Mouse (Mus musculus) gastrocnemius, adult 2 months (tissue): Measurements from ENCODE around the gene Krt90. TPM values are rescaled to one million over a fixed set of nuclear protein-coding genes. Genes with fewer than 3 reads are reported as not detected.
"Not testable (repeated sequence)": the region's sequence is repeated elsewhere in the genome, so short reads cannot be mapped to it uniquely, and the experiment has no call there.

Experiments
- DNase-seq: peaks from one replicate; pipeline ENCODE4 v3.0.0; 2022
- H3K27ac ChIP-seq: fragments of 200-600 bp; 2 replicates; pipeline ENCODE4 v1.8.1; 2022; ENCODE audit warnings: mild to moderate bottlenecking
- H3K4me3 ChIP-seq: fragments of 200-600 bp; 2 replicates; pipeline ENCODE4 v1.8.1; 2022; ENCODE audit warnings: mild to moderate bottlenecking, moderate library complexity
- CTCF ChIP-seq: fragments of 200-600 bp; IDR thresholded peaks from 2 replicates; pipeline ENCODE4 v1.8.1; 2022; ENCODE audit warnings: antibody characterized with exemption, mild to moderate bottlenecking, moderate library complexity
- intact Hi-C: fragments of 180-260 bp; cut with DNase I; formaldehyde crosslinking; loops from one replicate; pipeline ENCODE4 v1.15.1; 2025
- microRNA-seq: library from miRNA; unstranded; fragments of <30 nt; microRNA quantifications from one replicate; pipeline ENCODE4 v1.2.0, GENCODE M21; 2021
- total RNA-seq, 2 experiments: library from RNA; stranded (reverse); gene quantifications; 2 replicates each; pipeline ENCODE4 v1.2.3; 2021

Gene Krt90
- total RNA-seq, 2 experiments from 2014 or later: not detected

- intact Hi-C loops: no loop called here
- no peak for TF ChIP-seq CTCF
- H3K27ac ChIP-seq: no peak overlapping the region
- no peak for DNase-seq
- H3K4me3 ChIP-seq: no peak overlapping the region
Measured at GRCm38 (mm10) chr15:101544478-101544877, 18.3 kb downstream of the Krt90 start.

GRCm38 (mm10) chr15:101542543-101542942, 20.2 kb downstream of the Krt90 start:
- intact Hi-C loops: no loop called here
- H3K4me3 ChIP-seq: no peak overlapping the region
- DNase-seq: no peak
- TF ChIP-seq CTCF: no peak
- no peak overlapping the region for H3K27ac ChIP-seq

- no peak for TF ChIP-seq CTCF
- Histone ChIP-seq H3K27ac (no peak overlapping the region), H3K4me3 (no peak overlapping the region)
- no peak for DNase-seq
- intact Hi-C loops: no loop called here
Measured at GRCm38 (mm10) chr15:101538580-101538900, 24.2 kb downstream of the Krt90 start.

GRCm38 (mm10) chr15:101537864-101538579, 24.7 kb downstream of the Krt90 start:
- intact Hi-C loops: no loop called here
- Histone ChIP-seq H3K27ac (no peak overlapping the region), H3K4me3 (no peak overlapping the region)
- DNase-seq: no peak
- TF ChIP-seq CTCF: peak; percentile 13; the same call in 1 of the 2 replicates

DNA sequence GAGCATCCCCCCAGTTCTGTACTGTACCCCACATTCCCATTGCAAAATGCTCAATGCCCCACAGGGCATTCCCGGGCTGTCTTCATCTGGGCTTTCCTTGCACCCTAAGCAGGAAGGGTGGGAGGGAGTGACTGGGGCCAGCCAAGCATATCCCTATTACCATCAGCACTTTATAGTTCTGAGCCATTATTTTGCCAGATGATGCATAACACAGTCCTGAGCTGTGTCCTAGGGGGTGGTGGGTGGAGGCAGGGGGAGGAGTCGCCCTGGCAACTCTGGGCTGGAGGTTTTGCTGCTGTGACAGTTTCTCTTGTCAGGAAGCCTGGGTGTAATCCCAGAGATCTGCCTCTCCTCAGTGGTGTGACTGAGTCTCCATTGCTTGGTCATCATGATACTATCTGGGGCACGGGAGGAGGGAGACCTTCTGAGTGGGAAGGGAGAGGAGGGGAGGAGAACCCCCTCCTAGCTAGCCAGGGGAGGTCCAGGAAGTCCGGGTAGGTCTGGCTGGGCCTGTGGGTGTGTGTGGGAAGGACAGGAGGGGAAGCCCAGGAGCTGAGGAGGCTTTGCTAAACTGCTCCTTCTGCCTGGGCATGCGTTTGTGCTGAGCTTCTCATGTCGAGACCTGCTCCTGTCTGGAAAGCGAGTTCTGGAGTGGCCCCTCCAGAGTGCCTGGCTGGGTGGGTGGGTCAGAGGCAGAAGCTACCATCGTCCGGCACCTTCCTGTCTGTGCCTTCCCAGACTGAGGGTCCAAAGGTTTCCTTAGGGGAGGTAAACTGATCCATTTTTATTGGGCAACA, 26.5 kb downstream of the Krt90 start:
- Histone ChIP-seq H3K27ac (no peak overlapping the region), H3K4me3 (no peak overlapping the region)
- no peak for TF ChIP-seq CTCF
- no peak for DNase-seq
- intact Hi-C loops: no loop called here

DNA sequence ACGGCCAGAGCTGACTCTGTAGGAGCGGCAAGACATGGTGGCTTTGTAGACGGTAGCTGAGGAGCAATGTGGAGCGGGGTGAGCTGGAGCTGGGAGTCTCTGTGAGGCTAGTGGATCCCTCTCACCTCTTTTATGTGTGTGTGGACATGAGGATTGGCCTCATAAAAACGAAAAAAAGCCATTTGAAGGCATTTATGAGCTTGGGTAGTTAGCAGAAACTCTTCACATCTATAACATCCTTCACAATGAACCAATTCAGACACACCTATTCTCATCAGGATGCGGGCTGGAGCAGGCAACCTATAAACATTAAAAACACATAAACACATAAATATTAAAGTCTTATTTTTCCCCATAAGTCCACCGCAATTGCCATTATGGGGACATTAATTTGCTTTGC, 30.0 kb downstream of the Krt90 start, which contains the start of gene Krt84:
TSS of gene Krt84 (minus strand) at position 101 of the 400 bp plus-strand sequence.
- intact Hi-C loops: no loop called here
- no peak within 1 kb of the TSS for H3K27ac ChIP-seq
- no peak for TF ChIP-seq CTCF
- H3K4me3 ChIP-seq: no peak within 1 kb of the TSS
- no peak for DNase-seq

DNA sequence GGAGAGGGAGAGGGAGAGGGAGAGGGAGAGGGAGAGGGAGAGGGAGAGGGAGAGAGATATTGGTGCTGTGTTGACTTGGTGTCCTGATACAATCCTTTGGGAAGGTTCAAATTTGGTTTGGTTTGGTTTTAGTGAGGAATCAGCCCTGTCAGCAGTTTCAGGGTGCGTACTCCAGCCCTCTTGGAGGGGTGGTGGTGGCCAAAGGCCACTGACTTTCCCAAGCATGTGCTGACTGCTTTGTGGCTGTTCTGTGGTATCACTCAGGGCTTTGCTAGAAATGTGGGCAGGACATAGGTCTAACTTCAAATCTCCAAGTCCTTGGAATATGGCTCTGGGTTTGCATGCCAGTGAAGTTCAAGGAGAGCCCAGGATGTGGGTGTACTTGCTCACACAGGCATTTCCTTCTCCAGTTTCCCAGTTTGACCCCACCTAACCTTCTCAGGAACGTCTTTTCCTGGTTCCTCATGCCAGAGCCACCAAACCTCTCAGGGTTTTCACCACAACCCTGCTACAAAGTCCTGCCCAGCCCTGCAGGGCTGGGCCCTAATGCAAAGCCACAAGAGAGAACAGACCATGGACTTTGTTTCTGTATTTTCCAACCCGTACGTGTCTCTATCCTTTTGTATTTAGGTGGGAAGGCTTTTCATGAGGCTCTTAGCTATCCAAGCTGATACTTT, 40.1 kb downstream of the Krt90 start:
- Histone ChIP-seq H3K27ac (no peak overlapping the region), H3K4me3 (no peak overlapping the region)
- intact Hi-C loops: no loop called here
- DNase-seq: no peak
- TF ChIP-seq CTCF: no peak

DNA sequence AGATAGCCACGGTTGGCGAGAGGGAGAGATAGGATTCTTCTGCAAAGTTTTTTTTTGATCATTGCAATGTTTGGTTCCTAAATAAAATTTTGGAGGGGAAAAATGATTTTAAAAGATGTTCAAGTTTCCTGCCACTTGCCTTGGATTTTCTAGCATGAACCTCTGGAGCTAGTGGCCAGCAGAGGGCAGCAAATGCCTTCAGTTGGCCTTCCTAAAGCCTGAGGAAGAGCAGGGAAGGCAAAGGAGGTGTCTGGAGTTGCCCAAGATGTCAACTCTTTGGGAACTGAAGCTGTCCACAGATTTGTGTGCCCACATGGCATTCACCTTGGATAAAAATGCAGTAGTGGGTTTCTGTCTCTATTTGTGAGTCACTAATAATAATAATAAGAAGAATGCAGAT, 43.0 kb downstream of the Krt90 start:
- no peak overlapping the region for H3K27ac ChIP-seq
- intact Hi-C loops: loop anchor here (1.0 to 2.0 kb wide), 4 partner anchors 179 to 545 kb away; no protein-coding TSS in a partner anchor
- no peak overlapping the region for H3K4me3 ChIP-seq
- DNase-seq: peak; percentile 83
- peak; percentile 93 for TF ChIP-seq CTCF

- H3K27ac ChIP-seq, intact Hi-C loops, H3K4me3 ChIP-seq, DNase-seq: not testable (repeated sequence)
Measured at GRCm38 (mm10) chr15:101517161-101517560, 45.6 kb downstream of the Krt90 start, which contains the start of gene Gm49425. Gm49425 (minus strand) TSS chr15:101517261.

DNA sequence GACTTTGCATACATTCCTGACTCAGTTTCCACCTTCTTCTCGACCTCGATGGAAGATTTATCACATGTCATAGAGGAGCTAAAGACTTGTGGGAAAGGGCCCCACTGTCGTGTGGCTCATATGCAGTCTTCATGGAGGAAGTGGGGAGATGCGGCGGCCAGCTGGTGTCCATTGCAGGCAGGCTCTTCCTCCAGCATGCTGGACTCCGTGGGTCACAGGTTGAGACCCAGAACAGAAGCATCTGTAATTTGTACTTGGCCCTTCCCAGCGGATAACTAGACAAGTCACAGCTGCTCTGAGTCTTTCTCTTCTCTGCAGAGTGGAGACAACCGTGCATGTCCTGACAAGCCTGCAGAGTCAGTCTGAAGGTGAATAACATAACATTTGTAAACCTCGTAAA, 54.5 kb downstream of the Krt90 start:
- H3K27ac ChIP-seq: no peak overlapping the region
- TF ChIP-seq CTCF: no peak
- no peak overlapping the region for H3K4me3 ChIP-seq
- intact Hi-C loops: no loop called here
- no peak for DNase-seq

- no peak for TF ChIP-seq CTCF
- H3K27ac ChIP-seq: no peak overlapping the region
- no peak for DNase-seq
- intact Hi-C loops: no loop called here
- no peak overlapping the region for H3K4me3 ChIP-seq
Measured at GRCm38 (mm10) chr15:101506896-101507758, 55.6 kb downstream of the Krt90 start.

Small RNAs within 50 kb of the gene (microRNA-seq; reads per million reads assigned to microRNA genes)
- not detected for gene Gm44393
- not detected for gene Gm44460

Other genes starting within 250 kb of the Krt90 start
- 1 to 10 TPM; 1.6 to 2.5 TPM for gene Krt80, start 192.8 kb downstream of the Krt90 start, total RNA-seq
- not detected for gene Krt7, start 151.9 kb downstream of the Krt90 start, total RNA-seq
- gene Krt87, start 124.1 kb downstream of the Krt90 start, total RNA-seq: not detected
- not detected for gene Krt88, start 115.2 kb downstream of the Krt90 start, total RNA-seq
- not detected for gene Krt81, start 99.2 kb downstream of the Krt90 start, total RNA-seq
- gene Krt86, start 89.5 kb downstream of the Krt90 start, total RNA-seq: not detected
- not detected for gene Krt83, start 71.4 kb downstream of the Krt90 start, total RNA-seq
- not detected for gene Gm49425, start 45.7 kb downstream of the Krt90 start, total RNA-seq
- not detected for gene Krt84, start 30.1 kb downstream of the Krt90 start, total RNA-seq
- not detected for gene Krt82, start 12.3 kb downstream of the Krt90 start, total RNA-seq
- gene Krt75, start 11.0 kb upstream of the Krt90 start, total RNA-seq: not detected
- gene Gm5414, start 65.2 kb upstream of the Krt90 start, total RNA-seq: not detected
- not detected for gene Gm5478, start 84.4 kb upstream of the Krt90 start, total RNA-seq
- not detected for gene Krt6b, start 117.3 kb upstream of the Krt90 start, total RNA-seq
- gene Krt6a, start 131.4 kb upstream of the Krt90 start, total RNA-seq: not detected
- not detected for gene Krt5, start 149.9 kb upstream of the Krt90 start, total RNA-seq
- gene Krt71, start 180.2 kb upstream of the Krt90 start, total RNA-seq: not detected
- gene Krt72, start 223.5 kb upstream of the Krt90 start, total RNA-seq: not detected
- gene Krt73, start 239.4 kb upstream of the Krt90 start, total RNA-seq: not detected